Mouse (Mus musculus): Measurements from ENCODE around the gene Lrp8. TPM values are rescaled to one million over a fixed set of nuclear protein-coding genes. Genes with fewer than 3 reads are reported as not detected.

Lrp8 gene
- polyA plus RNA-seq, 1 experiment from 2014 or later, result 0.56 TPM

GRCm38 (mm10) chr4:107846795-107847194, 44.7 kb downstream of the Lrp8 start:
- Histone ChIP-seq H3K9ac (replicated peaks; ENCODE audit: low read depth) (no peak overlapping the region), H3K9me3 (ENCODE audit: low read length) (no peaks in the 10 kb centered on the region), H3K27ac (ENCODE audit: low read length) (no peak overlapping the region), H3K4me2 (replicated peaks; ENCODE audit: low read depth, low read length) (no peak overlapping the region), H3K27me3 (replicated peaks; ENCODE audit: insufficient read depth, low read length) (peaks cover 4% of the 10 kb centered on the region; the same call in 1 of the 2 replicates), H3K4me1 (ENCODE audit: insufficient read depth, low read depth, low read length) (no peaks in the 10 kb centered on the region), H3K4me3 (ENCODE audit: low read depth, low read length) (no peak overlapping the region), H3K36me3 (ENCODE audit: insufficient read depth, low read length) (no peaks in the 10 kb centered on the region)
- 63% methylated on average over 7 of the region's 7 CpGs for WGBS
- TF ChIP-seq CTCF (IDR thresholded peaks at IDR 0.05) (no peak), EP300 (IDR thresholded peaks at IDR 0.05) (no peak)
- ATAC-seq, result no peak
- no peak for DNase-seq (ENCODE audit: low spot score)

GRCm38 (mm10) chr4:107848546-107848945, 46.5 kb downstream of the Lrp8 start:
- no peak overlapping the region for H3K9ac ChIP-seq (replicated peaks; ENCODE audit: low read depth)
- no peak overlapping the region for H3K27ac ChIP-seq (ENCODE audit: low read length)
- DNase-seq (ENCODE audit: low spot score), result no peak
- WGBS, result 71% methylated on average over 5 of the region's 5 CpGs
- no peaks in the 10 kb centered on the region for H3K4me1 ChIP-seq (ENCODE audit: insufficient read depth, low read depth, low read length)
- no peak overlapping the region for H3K4me3 ChIP-seq (ENCODE audit: low read depth, low read length)
- H3K9me3 ChIP-seq (ENCODE audit: low read length), result no peaks in the 10 kb centered on the region
- TF ChIP-seq EP300 (IDR thresholded peaks at IDR 0.05) (no peak), CTCF (IDR thresholded peaks at IDR 0.05) (no peak)
- ATAC-seq, result no peak
- no peaks in the 10 kb centered on the region for H3K36me3 ChIP-seq (ENCODE audit: insufficient read depth, low read length)
- H3K4me2 ChIP-seq (replicated peaks; ENCODE audit: low read depth, low read length), result no peak overlapping the region
- peaks cover 4% of the 10 kb centered on the region; the same call in 1 of the 2 replicates for H3K27me3 ChIP-seq (replicated peaks; ENCODE audit: insufficient read depth, low read length)

GRCm38 (mm10) chr4:107849621-107850020, 47.6 kb downstream of the Lrp8 start:
- Histone ChIP-seq H3K9ac (replicated peaks; ENCODE audit: low read depth) (no peak overlapping the region), H3K27ac (ENCODE audit: low read length) (no peak overlapping the region), H3K27me3 (replicated peaks; ENCODE audit: insufficient read depth, low read length) (peaks cover 4% of the 10 kb centered on the region; the same call in 1 of the 2 replicates), H3K4me1 (ENCODE audit: insufficient read depth, low read depth, low read length) (no peaks in the 10 kb centered on the region), H3K36me3 (ENCODE audit: insufficient read depth, low read length) (no peaks in the 10 kb centered on the region), H3K9me3 (ENCODE audit: low read length) (no peaks in the 10 kb centered on the region), H3K4me2 (replicated peaks; ENCODE audit: low read depth, low read length) (no peak overlapping the region), H3K4me3 (ENCODE audit: low read depth, low read length) (no peak overlapping the region)
- no peak for TF ChIP-seq EP300 (IDR thresholded peaks at IDR 0.05)
- TF ChIP-seq CTCF (IDR thresholded peaks at IDR 0.05), result no peak
- ATAC-seq (no peak), DNase-seq (ENCODE audit: low spot score) (no peak)
- 66% methylated on average over 9 of the region's 9 CpGs for whole genome bisulfite sequencing

GRCm38 (mm10) chr4:107850091-107850490, 48.0 kb downstream of the Lrp8 start:
- peaks cover 4% of the 10 kb centered on the region; the same call in 1 of the 2 replicates for H3K27me3 ChIP-seq (replicated peaks; ENCODE audit: insufficient read depth, low read length)
- no peak for ATAC-seq
- H3K9me3 ChIP-seq (ENCODE audit: low read length), result no peaks in the 10 kb centered on the region
- H3K4me3 ChIP-seq (ENCODE audit: low read depth, low read length), result no peak overlapping the region
- no peak overlapping the region for H3K27ac ChIP-seq (ENCODE audit: low read length)
- H3K4me2 ChIP-seq (replicated peaks; ENCODE audit: low read depth, low read length), result no peak overlapping the region
- no peaks in the 10 kb centered on the region for H3K36me3 ChIP-seq (ENCODE audit: insufficient read depth, low read length)
- TF ChIP-seq CTCF (IDR thresholded peaks at IDR 0.05), result no peak
- TF ChIP-seq EP300 (IDR thresholded peaks at IDR 0.05), result no peak
- DNase-seq (ENCODE audit: low spot score), result no peak
- WGBS, result 85% methylated on average over 8 of the region's 8 CpGs
- H3K4me1 ChIP-seq (ENCODE audit: insufficient read depth, low read depth, low read length), result no peaks in the 10 kb centered on the region
- no peak overlapping the region for H3K9ac ChIP-seq (replicated peaks; ENCODE audit: low read depth)

GRCm38 (mm10) chr4:107853333-107853732, 51.3 kb downstream of the Lrp8 start:
- DNase-seq (ENCODE audit: low spot score) (no peak), ATAC-seq (no peak)
- Histone ChIP-seq H3K27me3 (replicated peaks; ENCODE audit: insufficient read depth, low read length) (no peaks in the 10 kb centered on the region), H3K4me1 (ENCODE audit: insufficient read depth, low read depth, low read length) (no peaks in the 10 kb centered on the region), H3K27ac (ENCODE audit: low read length) (no peak overlapping the region), H3K36me3 (ENCODE audit: insufficient read depth, low read length) (no peaks in the 10 kb centered on the region), H3K9ac (replicated peaks; ENCODE audit: low read depth) (no peak overlapping the region), H3K4me3 (ENCODE audit: low read depth, low read length) (no peak overlapping the region), H3K4me2 (replicated peaks; ENCODE audit: low read depth, low read length) (no peak overlapping the region), H3K9me3 (ENCODE audit: low read length) (no peaks in the 10 kb centered on the region)
- TF ChIP-seq CTCF (IDR thresholded peaks at IDR 0.05) (no peak), EP300 (IDR thresholded peaks at IDR 0.05) (no peak)
- 87% methylated on average over 8 of the region's 8 CpGs for WGBS

GRCm38 (mm10) chr4:107853836-107854235, 51.8 kb downstream of the Lrp8 start:
- DNase-seq (ENCODE audit: low spot score), result no peak
- WGBS, result 84% methylated on average over 7 of the region's 7 CpGs
- TF ChIP-seq EP300 (IDR thresholded peaks at IDR 0.05), result no peak
- no peak for TF ChIP-seq CTCF (IDR thresholded peaks at IDR 0.05)

More at GRCm38 (mm10) chr4:107853836-107854235, 51.8 kb downstream of the Lrp8 start:
- Histone ChIP-seq H3K36me3 (ENCODE audit: insufficient read depth, low read length) (no peaks in the 10 kb centered on the region), H3K9ac (replicated peaks; ENCODE audit: low read depth) (no peak overlapping the region), H3K4me1 (ENCODE audit: insufficient read depth, low read depth, low read length) (no peaks in the 10 kb centered on the region), H3K9me3 (ENCODE audit: low read length) (no peaks in the 10 kb centered on the region), H3K27me3 (replicated peaks; ENCODE audit: insufficient read depth, low read length) (no peaks in the 10 kb centered on the region), H3K27ac (ENCODE audit: low read length) (no peak overlapping the region), H3K4me3 (ENCODE audit: low read depth, low read length) (no peak overlapping the region), H3K4me2 (replicated peaks; ENCODE audit: low read depth, low read length) (no peak overlapping the region)
- no peak for ATAC-seq
